Mouse (Mus musculus): ENCODE measurements around the gene Ptgr1.

GRCm38 (mm10) chr4:59016922-59017321, 30.0 kb upstream of the Ptgr1 start:
- TF ChIP-seq E2F4 (IDR thresholded peaks at IDR 0.05; ENCODE audit: insufficient read depth) (no peak), TCF3 (IDR thresholded peaks at IDR 0.05; ENCODE audit: insufficient read length, low read depth) (no peak), MAX (IDR thresholded peaks at IDR 0.05; ENCODE audit: low read depth) (no peak), POLR2A (IDR thresholded peaks at IDR 0.05; ENCODE audit: insufficient read length, low read depth) (no peak), USF1 (IDR thresholded peaks at IDR 0.05; ENCODE audit: low read depth) (no peak), POLR2AphosphoS2 (IDR thresholded peaks at IDR 0.05; ENCODE audit: insufficient read length, low read depth) (no peak), TCF12 (IDR thresholded peaks at IDR 0.05; ENCODE audit: insufficient read depth, poor library complexity, severe bottlenecking) (no peak)

Measured in myocyte (in vitro differentiated cells).